Mouse (Mus musculus): ENCODE results near the gene Mmp15.

GRCm38 (mm10) chr8:95310342-95310970 is 41.6 kb upstream of the Mmp15 start, which contains the start of gene Tepp:
- TF ChIP-seq POLR2A (IDR thresholded peaks at IDR 0.05; ENCODE audit: borderline replicate concordance, extremely low read depth, low read depth, low read length), result no peak
- TF ChIP-seq CTCF (IDR thresholded peaks at IDR 0.05; ENCODE audit: insufficient read depth, low read length), result no peak
